Mouse (Mus musculus) WW6 (cell line): Measurements from ENCODE around the gene Pip5k1b.
A peak's percentile ranks its signal among the peaks of the same experiment; 100 is the strongest.

ENCODE experiments used
- DNase-seq: peaks from one replicate; pipeline ENCODE4 v3.0.0-alpha.2; 2013; ENCODE audit warnings: low read depth, low spot score

The Pip5k1b gene

DNA sequence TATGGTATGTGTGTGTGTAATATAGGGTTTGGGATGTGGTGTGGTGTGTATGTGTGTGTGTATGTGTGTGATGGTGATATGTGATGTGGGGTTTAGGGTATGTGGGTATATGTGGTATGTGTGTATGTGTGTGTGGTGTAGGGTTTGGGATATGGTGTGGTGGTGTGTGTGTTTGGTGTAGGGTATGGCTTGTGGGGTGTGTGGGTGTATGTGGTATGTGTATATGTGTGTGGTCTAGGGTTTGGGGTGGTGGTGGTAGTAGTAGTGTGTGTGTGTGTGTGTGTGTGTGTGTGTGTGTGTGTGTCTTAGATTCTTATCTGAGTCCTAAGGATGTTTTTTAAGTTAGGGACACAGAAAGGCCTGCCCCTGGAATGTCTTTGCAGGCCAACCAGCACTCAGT, 37.3 kb downstream of the Pip5k1b start:
- DNase-seq: no peak

DNA sequence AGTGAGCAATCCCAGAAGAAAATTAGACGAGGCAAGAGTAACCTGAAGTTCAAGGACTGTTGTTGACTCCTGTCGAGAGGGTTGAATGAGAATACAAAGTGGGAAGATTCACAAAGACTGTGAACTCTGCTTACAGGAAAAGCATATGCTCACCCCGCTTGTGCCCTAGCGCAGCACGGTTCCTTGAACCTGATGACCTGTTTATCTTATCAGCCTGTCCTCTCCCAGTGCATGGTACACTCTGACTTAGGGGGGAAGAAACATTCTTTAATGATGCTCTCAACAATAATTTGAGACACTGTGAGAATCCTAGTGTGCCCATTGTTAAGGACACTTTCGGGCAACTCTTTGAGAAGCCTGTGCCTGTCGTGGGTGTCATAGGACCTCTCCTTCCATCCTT, 38.6 kb downstream of the Pip5k1b start:
- no peak for DNase-seq

DNA sequence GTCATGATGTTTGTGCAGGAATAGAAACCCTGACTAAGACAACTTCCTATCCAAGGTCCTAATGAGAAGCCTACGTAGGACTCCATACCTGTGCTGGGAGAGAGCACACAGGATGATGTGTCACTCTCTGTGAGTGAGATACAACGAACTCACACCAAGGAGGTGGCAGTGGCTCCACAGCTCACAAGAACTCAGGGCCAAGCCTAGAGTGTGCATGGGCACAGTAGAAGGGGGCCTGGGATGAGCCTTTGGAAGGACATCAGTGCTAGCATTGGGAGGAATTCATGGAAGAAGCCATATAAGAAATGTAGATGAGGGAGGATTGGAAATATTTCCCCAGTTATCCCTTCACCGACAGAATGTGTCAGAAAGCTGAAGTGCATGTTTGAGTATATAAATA, 39.7 kb downstream of the Pip5k1b start:
- DNase-seq: no peak

DNA sequence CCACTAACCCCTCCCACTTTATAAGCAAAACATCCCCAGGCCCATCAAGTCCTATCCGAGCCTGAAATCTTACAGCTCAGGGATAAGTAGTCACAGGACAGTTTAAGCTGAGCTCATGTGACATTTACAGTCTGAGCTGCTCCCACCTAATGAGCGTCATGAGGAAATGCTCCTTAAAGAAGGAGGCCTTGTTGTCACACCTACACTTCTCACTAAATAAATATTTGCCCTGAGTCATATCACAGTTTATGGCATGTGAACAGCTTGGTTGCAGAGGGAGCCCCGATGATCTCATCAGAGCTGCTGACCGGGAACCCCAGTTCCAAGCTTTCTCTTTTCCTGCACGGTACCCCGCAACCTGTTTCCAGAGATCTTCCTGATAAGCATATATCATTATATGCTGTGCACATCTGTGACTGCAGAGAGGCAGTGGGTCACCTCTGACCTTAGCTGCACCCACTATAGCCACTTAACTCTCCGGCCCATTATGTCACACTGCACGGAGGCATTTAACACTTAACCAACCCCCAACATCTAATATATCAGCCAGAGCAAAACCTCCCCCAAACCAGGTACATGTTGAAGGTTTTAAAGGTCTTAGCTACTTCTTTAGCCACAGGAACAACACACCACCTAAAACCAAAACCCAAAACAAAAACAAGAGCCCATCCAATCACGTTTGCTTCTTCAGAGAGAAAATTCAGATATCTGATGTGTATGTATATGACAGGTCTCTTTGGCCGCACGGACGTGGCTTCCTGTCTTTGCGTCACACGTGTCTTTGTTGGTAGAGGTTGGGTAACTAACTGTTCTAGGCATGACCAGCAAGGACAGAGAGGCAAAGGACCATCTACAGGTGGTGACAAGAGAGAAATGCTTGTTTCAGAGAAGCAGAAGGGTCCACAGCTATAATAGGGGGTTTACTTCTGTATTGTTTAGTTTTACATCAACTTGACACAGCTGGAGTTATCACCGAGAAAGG, 40.7 kb downstream of the Pip5k1b start:
- DNase-seq: no peak

DNA sequence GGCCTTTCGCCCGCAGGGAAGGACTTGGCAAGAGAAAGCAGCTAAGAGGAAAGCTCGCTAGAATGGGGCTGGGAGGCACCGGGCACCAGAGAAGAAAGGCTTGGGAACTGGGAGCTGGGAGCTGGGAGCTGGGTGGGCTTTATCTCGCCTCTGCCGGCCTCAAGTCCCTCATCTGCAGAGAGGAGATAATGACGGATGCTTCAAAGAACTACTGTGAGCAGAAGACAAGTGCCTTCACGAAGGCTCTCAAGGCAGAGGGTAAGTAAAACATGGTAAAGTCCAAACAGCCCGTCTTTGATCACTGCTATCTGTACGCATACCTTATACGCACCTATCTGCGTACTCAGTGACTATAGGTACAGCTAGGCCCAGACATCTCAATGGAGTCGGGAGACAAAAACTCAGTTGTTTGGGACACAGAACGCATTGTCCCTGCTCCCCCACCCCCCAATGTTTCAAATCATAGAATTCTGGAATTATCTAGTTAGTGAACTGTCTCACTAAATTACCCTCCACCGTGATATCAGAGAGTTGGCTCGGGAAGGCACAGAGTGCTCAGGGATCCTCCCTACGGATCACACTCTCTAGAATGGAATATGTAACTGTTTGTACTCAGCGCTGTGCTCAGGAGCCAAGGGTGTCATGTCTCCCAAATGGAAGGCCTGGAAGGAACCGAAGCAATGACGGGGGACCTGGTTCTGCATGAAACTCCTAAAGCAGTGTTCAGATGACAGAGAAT, 42.4 kb downstream of the Pip5k1b start:
- no peak for DNase-seq

DNA sequence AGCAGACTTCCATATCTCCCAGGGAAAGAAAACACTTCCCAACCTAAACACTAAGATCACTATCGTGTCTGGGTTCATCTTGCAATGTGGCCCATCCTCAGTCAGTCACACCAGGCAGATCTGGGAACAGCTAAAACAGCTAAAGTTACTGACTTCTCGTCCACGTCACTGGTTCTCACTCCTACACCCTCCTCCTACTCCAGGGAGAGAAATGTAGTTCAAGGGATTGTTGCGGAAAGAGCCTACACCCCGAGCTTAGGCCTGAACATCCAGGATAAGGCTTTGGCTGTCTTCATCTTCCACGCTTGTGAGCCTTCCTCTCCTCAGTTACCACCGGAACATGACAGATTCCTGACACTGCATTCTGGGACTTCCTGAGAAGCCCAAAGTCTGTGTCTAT, 43.7 kb downstream of the Pip5k1b start:
- no peak for DNase-seq

DNA sequence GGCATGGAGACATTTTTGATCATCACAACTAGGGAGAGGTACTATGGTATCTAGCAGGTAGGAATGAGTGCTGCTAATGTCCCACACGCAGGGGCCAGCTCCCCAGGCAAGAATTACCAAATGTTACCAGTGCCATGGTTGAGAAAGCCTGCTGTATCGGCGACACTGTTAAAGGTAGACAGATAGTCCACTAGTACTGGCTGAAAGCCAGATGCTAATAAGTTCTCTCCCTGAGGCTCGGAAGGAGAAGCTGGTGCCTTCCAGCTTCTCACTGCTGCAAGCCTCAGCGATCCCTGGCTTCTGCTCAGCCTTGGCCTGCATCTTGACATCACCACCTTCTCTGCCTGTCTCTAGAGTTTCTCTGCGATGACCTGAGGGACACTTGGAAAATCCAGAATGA, 46.3 kb downstream of the Pip5k1b start:
- DNase-seq: no peak

DNA sequence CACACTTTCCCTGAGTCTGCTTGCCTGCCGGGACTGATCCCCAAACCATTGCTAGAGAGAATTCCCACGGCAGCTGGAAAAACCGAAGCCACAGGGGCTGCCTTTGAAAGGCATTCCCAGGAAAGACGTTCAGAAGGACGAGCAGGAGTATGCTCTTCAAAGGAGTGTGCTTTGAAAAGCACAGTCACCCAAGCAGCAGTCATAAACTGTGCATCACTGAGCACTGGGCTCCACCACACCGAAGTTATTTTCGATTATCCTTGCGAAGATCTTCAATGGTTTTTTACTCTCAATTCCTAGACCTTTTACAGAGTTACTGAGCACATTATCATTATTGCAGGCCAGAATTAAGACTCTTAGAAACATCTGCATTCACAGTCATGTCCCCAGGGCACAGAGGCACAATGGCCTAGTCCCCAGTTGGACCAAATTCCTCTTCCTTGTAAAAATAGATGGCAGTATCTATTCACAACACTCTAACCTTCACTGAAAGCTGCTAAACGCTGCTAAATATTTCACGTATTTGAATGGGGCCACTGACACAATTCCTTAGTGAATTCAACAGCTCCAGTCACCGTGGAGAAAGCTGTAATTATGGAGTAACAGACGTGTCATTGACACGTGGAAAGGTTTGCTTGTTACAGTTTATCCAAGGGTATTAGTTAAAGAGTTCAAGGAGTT, 47.4 kb downstream of the Pip5k1b start:
- no peak for DNase-seq

DNA sequence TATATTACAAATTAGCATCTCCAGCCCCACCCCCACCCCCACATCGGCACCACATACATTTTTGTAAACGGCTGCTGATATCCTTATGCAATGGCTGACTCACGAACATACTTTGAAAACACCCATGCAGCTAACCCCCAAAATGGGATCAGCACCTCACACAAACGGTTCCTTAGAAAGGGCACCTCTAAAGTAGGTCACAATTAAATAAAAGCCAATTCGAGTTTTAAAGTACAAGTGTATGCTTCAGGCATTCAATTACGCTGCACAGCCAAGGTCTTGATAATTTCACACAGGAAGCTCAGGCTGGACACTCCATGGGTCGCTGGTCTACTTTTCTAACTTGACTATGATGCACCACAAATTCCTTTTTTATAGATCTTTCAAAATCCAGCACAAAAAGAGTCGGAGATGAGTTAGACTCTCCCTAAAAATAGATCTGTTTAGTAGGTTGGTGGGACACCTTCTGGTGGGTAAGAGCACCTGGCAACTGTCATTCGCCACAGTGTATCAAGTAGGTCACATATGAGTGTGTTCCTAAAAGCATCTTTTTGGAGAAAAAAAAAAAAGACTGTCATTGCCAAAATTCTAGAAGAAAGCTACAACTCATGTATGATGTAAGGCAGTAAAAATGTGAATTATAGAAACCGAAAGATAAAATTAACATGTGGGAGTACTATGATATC, 52.8 kb downstream of the Pip5k1b start:
- DNase-seq: no peak

DNA sequence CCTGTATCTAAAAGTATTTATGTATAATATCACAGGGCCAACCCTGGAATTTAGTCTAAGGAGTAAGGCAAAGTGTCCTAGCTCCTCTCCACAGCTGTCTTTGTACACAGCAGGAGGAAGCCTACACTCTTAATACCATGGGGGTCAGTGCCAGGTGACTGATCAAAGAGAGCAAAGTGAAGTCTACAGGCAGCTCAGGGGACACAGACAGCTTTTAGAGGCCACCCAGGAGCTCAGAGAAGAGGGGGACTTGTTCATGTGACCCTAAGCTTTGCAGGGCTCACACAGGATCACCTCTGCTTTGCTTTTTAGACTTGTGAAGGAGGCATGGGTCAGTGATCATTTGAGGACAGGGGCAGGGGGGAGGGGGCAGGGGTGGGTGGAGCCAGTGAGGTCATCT, 54.1 kb downstream of the Pip5k1b start:
- DNase-seq: no peak

DNA sequence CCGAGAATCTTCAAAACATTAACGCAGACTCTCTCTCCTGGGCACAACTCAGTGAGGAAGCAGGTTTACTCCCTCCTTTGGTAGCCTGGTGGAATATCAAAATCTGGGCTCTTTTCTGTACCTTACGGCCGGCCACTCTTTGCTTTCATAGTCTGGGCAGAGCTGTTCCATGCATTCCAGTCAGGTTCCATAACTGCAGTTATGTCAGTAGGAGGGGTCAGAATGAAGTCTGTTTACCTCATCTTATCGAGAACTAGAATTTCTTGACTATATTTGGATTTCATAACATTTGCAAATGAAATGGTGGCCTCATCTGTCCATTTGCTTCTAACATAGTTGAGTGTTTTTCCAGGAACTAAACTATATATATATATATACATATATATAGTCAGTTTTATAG, 55.2 kb downstream of the Pip5k1b start:
- no peak for DNase-seq

DNA sequence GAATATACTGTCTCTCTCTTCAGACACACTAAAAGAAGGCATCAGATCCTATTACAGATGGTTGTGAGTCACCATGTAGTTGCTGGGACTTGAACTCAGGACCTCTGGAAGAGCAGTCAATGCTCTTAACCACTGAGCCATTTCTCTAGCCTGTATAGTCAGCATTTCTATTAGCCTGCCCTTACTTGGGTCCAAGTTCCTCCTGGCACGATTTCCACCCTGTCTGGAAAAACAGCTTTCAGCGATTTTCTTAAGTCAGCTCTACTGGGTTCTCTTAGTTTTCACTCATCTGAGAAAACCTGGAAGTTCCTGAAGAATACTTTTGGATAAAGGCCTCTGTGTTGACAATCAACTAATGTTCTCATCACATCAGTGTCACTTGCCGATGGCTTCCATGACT, 56.4 kb downstream of the Pip5k1b start:
- DNase-seq: no peak

DNA sequence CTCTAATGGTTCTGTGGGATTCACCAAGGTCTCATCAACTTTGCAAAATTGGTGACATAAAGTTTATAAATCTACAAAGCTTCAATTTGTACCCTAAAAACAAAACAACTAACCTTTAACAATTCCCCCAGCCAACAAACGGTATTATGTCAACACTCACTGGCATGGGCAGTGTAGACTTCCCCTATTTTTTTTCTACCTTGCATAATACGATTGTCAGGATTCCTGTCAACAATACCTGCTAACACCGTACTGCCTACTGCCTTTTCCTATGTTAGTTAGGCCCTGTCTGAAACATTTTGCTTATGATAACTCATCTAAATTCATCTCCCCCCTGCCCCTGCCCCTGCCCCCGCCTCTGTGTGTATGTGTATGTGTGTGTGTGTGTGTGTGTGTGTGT, 61.8 kb downstream of the Pip5k1b start:
- no peak for DNase-seq

DNA sequence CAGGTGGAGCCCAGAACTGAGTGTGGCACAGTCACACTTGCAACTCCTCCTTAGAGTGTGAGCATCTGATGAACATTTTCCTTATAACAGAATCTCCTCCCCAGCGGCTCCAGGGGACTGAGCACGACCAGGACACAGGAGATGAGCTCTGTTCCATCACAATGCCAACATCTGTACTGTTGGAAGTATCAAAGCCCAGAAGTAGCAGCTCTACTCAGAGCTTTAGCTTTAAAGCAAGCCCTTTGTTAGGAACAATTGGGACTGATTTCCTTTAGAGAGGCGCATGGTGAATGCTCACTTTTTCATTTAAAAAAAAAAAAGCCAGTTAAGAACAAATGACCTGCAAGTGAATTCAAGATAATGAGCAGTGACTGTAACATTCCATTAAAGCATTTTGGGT, 63.8 kb downstream of the Pip5k1b start:
- no peak for DNase-seq

DNA sequence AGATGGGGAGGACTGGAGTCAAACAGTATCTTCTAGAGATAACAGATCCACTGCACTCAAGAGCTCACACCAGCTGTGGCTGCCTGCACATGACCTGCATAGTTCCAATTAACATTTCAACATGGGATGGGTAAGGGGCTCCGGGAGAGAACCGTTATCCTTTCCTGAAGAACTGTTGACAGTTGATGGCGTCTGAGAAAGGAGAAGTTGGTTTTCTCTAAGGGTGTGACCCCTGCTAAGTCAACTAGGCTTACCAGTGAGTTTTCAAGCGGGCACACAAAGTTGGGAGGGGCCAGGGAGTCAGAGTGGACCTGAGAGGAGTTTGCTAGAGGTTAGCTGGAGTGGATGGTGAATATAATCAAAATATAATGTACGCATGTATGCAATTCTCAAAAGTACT, 65.4 kb downstream of the Pip5k1b start:
- no peak for DNase-seq

DNA sequence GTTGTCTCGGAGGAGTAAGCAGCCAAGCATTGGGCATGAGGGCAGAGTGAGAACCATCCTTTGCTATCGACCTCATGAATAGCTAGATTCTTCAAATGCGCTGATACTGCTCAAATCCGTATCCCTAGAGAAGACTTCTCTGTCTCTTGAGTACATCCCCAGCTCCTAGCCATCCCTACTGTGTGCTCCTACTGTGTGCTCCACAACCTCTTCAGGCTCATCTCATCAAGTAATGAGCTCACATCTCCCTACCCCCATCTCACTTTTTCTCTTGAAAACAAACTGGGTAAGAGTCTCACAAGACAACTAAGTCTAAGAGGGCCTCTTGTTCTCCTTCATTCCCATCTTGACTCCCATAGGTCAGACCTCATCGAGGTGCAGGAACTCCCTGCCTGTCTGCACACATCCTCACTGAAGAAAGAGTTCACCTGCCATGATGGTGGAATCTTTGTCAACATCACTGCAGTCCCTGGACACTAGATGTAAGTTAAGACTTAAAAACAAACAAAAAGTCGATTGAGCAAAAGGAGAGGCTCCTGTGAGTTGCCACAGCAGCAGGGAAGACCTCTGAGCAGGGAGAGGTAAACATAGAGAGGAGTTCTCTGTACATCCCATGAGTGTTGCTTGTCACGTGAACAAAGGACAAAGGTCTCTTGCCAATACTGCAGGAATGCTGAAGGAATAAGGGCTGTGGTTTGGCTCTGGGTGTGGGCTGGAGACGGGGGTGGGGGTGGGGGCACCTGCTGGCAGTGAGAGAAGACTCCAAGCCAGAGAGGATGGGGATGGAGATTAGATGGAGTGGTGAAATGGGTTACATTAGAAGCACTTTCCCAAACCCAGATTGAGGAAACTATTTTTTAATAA, 69.0 kb downstream of the Pip5k1b start:
- no peak for DNase-seq

DNA sequence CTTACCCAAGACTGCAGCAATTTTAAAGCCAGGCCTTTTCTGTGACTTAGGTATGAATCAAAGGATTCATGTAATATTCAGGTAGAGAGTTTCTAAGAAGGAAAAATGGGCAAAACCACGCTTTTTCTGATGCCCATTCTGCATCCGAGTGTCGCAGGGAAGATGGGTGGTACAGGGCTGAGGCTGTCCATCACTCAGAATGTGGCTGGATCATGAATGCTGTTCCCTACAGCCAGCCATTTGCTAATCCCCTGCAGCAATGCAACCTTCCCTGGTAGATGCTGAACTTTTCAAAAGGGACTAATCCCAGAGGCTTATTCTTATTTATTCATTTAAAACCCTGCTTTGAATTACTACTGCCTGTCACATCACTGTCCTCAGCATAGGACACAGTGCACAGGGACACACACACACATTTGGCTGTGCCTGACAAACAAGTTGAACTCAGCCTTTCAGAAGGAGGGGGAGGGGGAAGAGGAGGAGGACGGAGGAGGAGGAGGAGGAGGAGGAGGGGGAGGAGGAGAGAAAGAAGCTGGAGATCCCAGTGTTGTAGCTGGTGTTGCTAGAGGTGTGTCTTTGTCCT, 71.0 kb downstream of the Pip5k1b start:
- DNase-seq: no peak

DNA sequence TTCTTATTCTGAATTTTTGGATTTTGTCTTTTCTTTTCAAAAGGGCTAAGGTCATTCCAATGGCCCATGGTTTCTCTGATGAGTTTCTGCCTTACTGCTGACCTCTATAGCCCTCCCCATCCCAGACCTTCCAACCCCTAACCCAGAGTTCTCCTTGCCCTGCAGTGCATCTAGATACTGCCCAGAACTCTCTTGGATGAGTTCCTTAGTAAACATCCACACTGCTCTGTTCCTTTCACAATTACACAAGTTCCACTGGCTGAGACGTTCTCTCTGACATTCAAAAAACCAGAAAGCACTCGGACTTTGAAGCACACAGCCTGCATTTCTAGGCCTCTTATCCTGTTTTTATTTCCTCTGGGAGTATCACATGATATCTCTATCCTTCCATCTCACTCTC, 74.8 kb downstream of the Pip5k1b start:
- DNase-seq: no peak

DNA sequence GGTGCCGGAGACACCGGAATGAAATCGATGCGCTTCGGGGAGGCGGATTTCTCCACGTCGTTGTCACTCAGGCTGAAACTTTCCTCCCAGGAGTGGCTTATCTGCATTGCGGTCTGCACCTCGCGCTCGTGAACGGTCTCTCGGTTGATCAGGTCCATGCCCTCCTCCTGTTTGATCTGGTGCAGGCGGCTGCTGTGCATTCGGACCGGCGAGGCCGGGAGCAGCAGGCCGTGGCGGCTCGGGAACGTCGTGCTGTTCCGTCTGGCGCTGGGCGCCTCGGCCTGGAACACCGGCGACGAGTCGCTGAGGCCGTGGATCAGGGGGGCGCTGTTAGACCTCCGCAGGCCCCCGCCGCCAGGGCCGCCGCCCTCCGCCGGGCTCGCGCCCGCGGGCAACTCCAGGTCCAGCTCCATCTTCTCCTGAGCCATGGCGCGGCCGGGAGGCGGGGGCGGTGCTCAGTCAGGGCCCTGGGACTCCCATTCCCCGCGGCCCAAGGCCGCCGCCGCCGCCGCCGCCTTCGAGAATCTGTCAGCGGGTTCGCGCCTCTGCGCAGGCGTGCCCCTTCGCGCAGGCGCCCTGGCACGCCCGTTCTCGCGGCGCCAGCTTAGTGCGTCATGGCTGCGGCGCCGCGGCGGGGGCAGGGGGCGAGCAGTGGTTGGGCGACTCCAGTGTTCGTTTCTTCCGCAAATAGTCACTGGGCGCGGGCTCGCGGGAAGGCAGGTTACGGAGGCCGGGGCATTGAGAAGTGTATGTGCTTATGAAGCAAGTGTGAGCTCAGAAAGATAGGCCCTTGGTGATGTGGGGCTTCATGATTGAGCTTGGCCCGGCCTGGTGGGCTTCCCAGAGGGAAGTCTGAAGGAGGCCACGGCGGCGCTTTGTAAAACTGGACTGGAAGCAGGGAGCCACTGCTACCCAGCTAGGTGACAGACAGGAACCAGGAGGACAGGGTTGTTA, 78.5 kb downstream of the Pip5k1b start, which contains the start of gene Fam122a:
Fam122a (minus strand) TSS at position 428 of the 954 bp plus-strand sequence.
- DNase-seq: peak; percentile 77
